Mouse (Mus musculus) thymus, adult 2 months (tissue): ENCODE data around the gene Cacna2d3. TPM values are rescaled to one million over a fixed set of nuclear protein-coding genes. Genes with fewer than 3 reads are reported as not detected.

Source experiments
- DNase-seq: peaks from one replicate; pipeline ENCODE4 v3.0.0; 2021
- H3K27ac ChIP-seq: fragments of 200-500 bp; 2 replicates; pipeline ENCODE4 v1.5.1; 2012; ENCODE audit warnings: low read length, control low read depth; ENCODE audit not compliant: control insufficient read depth, insufficient read depth
- H3K27me3 ChIP-seq: fragments of 200-500 bp; 2 replicates; pipeline ENCODE4 v1.6.1; 2012; ENCODE audit warnings: mild to moderate bottlenecking, low read length, moderate library complexity, mixed read lengths; ENCODE audit not compliant: control insufficient read depth, insufficient read depth
- H3K36me3 ChIP-seq: fragments of 200-500 bp; 2 replicates; pipeline ENCODE4 v1.6.1; 2012; ENCODE audit warnings: mild to moderate bottlenecking, low read length, moderate library complexity; ENCODE audit not compliant: control insufficient read depth, insufficient read depth
- H3K4me1 ChIP-seq: fragments of 200-500 bp; replicated peaks from 2 replicates; pipeline ENCODE4 v1.6.1; 2012; ENCODE audit warnings: low read length; ENCODE audit not compliant: control insufficient read depth, insufficient read depth
- H3K4me3 ChIP-seq: fragments of 200-500 bp; 2 replicates; pipeline ENCODE4 v1.5.1; 2012; ENCODE audit warnings: mild to moderate bottlenecking, low read length, control low read depth, moderate library complexity; ENCODE audit not compliant: control insufficient read depth, insufficient read depth
- CTCF ChIP-seq: fragments of 200-500 bp; IDR thresholded peaks from 2 replicates; pipeline ENCODE4 v1.5.1; 2012; ENCODE audit warnings: mild to moderate bottlenecking, control low read depth, low read length, moderate library complexity, borderline replicate concordance; ENCODE audit not compliant: control insufficient read depth, poor library complexity, insufficient read depth; ENCODE audit errors: extremely low read depth
- POLR2A ChIP-seq: fragments of 200-500 bp; IDR thresholded peaks from 2 replicates; pipeline ENCODE4 v1.6.1; 2012; ENCODE audit warnings: mild to moderate bottlenecking, low read length, control low read depth, moderate library complexity; ENCODE audit not compliant: control insufficient read depth, poor library complexity, insufficient read depth; ENCODE audit errors: extremely low read depth
- WGBS: fragments of 180-500 bp; shearing (Covaris S2); methylation state at CpG from one replicate; pipeline ENCODE4 v1.1.7; 2018; 5-methylcytosine and 5-hydroxymethylcytosine counted together
- polyA plus RNA-seq: library from polyadenylated mRNA; depleted of rRNA; stranded (reverse); fragments of >200 nt; gene quantifications from 2 replicates; pipeline ENCODE4 v1.2.3, GENCODE M21; 2012; rRNA removed

Gene Cacna2d3
- polyA plus RNA-seq, 1 experiment: 0.08 TPM

DNA sequence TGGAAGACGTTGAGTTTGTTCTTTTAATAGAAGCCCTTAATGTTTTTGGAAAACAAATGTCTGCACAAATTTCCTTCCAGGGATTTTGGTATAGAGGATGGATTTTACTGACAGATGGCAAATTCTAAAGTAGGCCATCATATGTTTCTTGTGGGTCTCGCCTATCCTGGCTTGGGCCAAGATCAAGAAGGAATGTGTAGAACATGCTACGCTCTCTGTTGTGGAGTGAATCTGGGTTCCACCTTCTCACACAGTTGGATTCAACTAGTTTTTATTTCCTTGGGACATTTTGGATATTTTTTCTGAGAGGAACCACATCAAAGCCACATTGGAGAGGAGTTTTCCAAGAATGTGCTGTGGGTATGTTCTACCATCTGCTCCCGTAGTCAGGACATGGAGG, 835.0 kb downstream of the Cacna2d3 start:
- TF ChIP-seq POLR2A (no peak), CTCF (no peak)
- Histone ChIP-seq H3K27ac (no peak overlapping the region), H3K4me1 (no peaks in the 10 kb centered on the region), H3K27me3 (no peaks in the 10 kb centered on the region), H3K36me3 (no peaks in the 10 kb centered on the region), H3K4me3 (no peak overlapping the region)
- no peak for DNase-seq
- 95% methylated on average over 4 of the region's 4 CpGs for WGBS

DNA sequence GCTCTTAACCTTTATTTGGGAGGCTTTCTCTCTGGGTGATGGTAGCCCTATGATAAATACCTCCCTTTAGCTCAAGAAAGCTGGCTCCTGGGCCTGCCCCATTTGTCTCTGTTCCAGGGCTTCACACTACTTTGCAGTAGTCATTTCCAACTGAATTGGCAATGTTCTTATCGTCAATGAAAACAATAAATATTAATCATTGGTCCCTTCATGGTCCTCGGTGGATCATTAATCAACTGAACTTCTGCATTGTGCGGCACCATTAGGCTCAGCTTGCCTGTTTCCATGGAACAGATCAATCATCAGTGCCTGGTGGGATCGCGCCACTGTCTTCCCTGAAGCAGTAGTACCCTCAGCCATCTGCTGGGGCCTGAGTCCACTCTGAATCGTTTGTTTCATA, 850.7 kb downstream of the Cacna2d3 start:
- no peak overlapping the region for H3K27ac ChIP-seq
- DNase-seq: no peak
- 93% methylated on average over 6 of the region's 6 CpGs for WGBS
- TF ChIP-seq POLR2A (no peak), CTCF (no peak)
- no peaks in the 10 kb centered on the region for H3K4me1 ChIP-seq
- H3K27me3 ChIP-seq: no peaks in the 10 kb centered on the region
- no peaks in the 10 kb centered on the region for H3K36me3 ChIP-seq
- H3K4me3 ChIP-seq: no peak overlapping the region

DNA sequence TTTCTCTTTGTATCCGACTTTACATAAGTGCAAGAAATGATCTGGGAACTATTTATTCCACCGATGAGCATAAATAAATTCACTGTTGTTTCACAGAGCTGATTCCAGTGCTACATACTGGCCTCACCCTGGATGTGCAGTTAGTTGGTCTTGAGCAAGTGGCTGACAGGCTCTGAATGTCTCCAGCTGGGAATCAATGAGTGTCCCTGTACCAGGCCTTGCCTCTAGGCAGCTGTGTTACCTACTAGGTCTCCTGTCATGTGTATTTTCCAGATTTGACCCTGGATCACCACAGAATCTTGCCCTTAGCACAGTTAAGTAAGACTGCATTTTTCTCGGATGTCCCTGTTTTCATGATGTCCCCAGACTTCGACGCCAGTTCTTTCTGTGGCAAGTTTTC, 851.3 kb downstream of the Cacna2d3 start:
- no peaks in the 10 kb centered on the region for H3K36me3 ChIP-seq
- H3K27me3 ChIP-seq: no peaks in the 10 kb centered on the region
- H3K27ac ChIP-seq: no peak overlapping the region
- no peaks in the 10 kb centered on the region for H3K4me1 ChIP-seq
- H3K4me3 ChIP-seq: no peak overlapping the region
- DNase-seq: no peak
- WGBS: 94% methylated on average over 5 of the region's 5 CpGs
- TF ChIP-seq POLR2A (no peak), CTCF (no peak)

DNA sequence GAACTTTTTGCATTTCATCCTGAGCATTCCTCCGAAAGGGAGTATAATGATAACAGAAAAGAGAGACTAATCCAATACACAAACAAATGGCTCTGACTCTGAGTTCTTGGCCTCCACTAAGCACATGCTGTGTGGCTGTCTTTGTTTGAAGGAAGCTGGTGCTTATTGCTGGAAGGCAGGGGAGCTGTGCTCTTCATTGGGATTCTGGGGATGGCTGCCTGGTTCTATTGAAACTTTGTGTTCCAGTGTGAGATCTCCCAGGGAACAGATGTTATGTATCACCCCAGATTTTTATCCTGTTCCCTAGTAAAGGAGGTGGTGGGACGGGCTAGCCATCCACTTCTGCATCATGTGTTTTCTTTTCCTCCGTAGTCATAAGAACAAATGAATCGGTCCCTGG, 856.7 kb downstream of the Cacna2d3 start:
- Histone ChIP-seq H3K36me3 (no peaks in the 10 kb centered on the region), H3K27me3 (no peaks in the 10 kb centered on the region), H3K4me1 (no peaks in the 10 kb centered on the region), H3K4me3 (no peak overlapping the region), H3K27ac (no peak overlapping the region)
- WGBS: 87% methylated on average over 4 of the region's 4 CpGs
- no peak for TF ChIP-seq POLR2A
- TF ChIP-seq CTCF: no peak
- no peak for DNase-seq

DNA sequence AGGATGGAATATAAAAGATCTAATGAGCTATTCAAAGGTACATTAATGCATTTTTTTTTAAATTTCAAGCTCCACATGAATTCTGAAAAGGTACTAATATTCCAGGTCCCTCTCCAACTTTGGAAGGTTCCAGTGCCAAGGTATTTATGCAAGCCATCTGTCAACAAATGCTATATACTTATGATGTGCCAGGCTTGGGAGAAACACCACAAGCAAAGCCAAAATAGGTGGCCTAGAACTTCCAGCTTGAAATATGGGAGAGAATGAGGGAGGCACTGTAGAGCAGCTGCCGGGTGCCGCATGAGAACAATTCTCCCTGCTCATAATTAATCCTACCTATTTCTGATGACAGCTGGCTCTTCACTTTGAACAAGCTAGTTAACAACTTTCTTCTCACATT, 860.5 kb downstream of the Cacna2d3 start:
- DNase-seq: no peak
- Histone ChIP-seq H3K4me3 (no peak overlapping the region), H3K36me3 (no peaks in the 10 kb centered on the region), H3K27me3 (no peaks in the 10 kb centered on the region), H3K4me1 (no peaks in the 10 kb centered on the region), H3K27ac (no peak overlapping the region)
- TF ChIP-seq CTCF (no peak), POLR2A (no peak)
- 97% methylated on average over 2 of the region's 2 CpGs for WGBS

Other genes starting within 250 kb of the Cacna2d3 start
- gene Selenok, start 246.4 kb upstream of the Cacna2d3 start, polyA plus RNA-seq: 28.5 and 32.5 TPM in 2 replicates